Mouse (Mus musculus): ENCODE measurements at regions not wholly inside any gene's neighbourhood (a gene's known extent, or its start where the extent isn't known, plus 50 kb on each side); places are given as distances from the start of the nearest gene placed in this dataset.
A peak's percentile ranks its signal among the peaks of the same experiment; 100 is the strongest.

GRCm38 (mm10) chr4:142953724-142954123 lies 259.1 kb downstream of the Prdm2 start:
- Histone ChIP-seq H3K27ac (no peak overlapping the region), H3K4me3 (replicated peaks) (no peak overlapping the region), H3K4me1 (no peaks in the 10 kb centered on the region), H3K4me2 (no peak overlapping the region), H3K9me3 (replicated peaks) (no peaks in the 10 kb centered on the region), H3K27me3 (no peaks in the 10 kb centered on the region), H3K36me3 (no peaks in the 10 kb centered on the region), H3K9ac (no peak overlapping the region)
- 79% methylated on average over 9 of the region's 9 CpGs for WGBS
- no peak for ATAC-seq (replicated peaks; ENCODE audit: low FRiP score)

GRCm38 (mm10) chr4:142952879-142953278 lies 259.9 kb downstream of the Prdm2 start:
- WGBS, result 69% methylated on average over 1 of the region's 1 CpGs

GRCm38 (mm10) chr4:142947673-142948072 lies 265.1 kb downstream of the Prdm2 start:
- no peak overlapping the region for H3K9ac ChIP-seq
- H3K4me3 ChIP-seq (replicated peaks), result no peak overlapping the region
- H3K9me3 ChIP-seq (replicated peaks), result no peaks in the 10 kb centered on the region
- ATAC-seq (replicated peaks; ENCODE audit: low FRiP score), result no peak
- H3K4me1 ChIP-seq, result no peaks in the 10 kb centered on the region
- no peaks in the 10 kb centered on the region for H3K27me3 ChIP-seq
- H3K27ac ChIP-seq, result no peak overlapping the region
- 80% methylated on average over 6 of the region's 6 CpGs for WGBS
- no peak overlapping the region for H3K4me2 ChIP-seq
- no peaks in the 10 kb centered on the region for H3K36me3 ChIP-seq

More at GRCm38 (mm10) chr4:142952879-142953278, 259.9 kb downstream of the Prdm2 start:
- H3K4me1 ChIP-seq, result no peaks in the 10 kb centered on the region
- no peak overlapping the region for H3K4me2 ChIP-seq
- H3K27me3 ChIP-seq, result no peaks in the 10 kb centered on the region
- ATAC-seq (replicated peaks; ENCODE audit: low FRiP score), result no peak
- H3K9me3 ChIP-seq (replicated peaks), result no peaks in the 10 kb centered on the region
- no peak overlapping the region for H3K4me3 ChIP-seq (replicated peaks)
- H3K36me3 ChIP-seq, result no peaks in the 10 kb centered on the region
- H3K9ac ChIP-seq, result no peak overlapping the region
- no peak overlapping the region for H3K27ac ChIP-seq

GRCm38 (mm10) chr4:142933627-142934026 lies 279.2 kb downstream of the Prdm2 start:
- no peaks in the 10 kb centered on the region for H3K27me3 ChIP-seq
- no peak overlapping the region for H3K4me3 ChIP-seq (replicated peaks)
- H3K27ac ChIP-seq, result no peak overlapping the region
- no peak overlapping the region for H3K4me2 ChIP-seq
- 62% methylated on average over 9 of the region's 9 CpGs for WGBS
- no peak for ATAC-seq (replicated peaks; ENCODE audit: low FRiP score)
- H3K9me3 ChIP-seq (replicated peaks), result no peaks in the 10 kb centered on the region
- H3K9ac ChIP-seq, result no peak overlapping the region
- no peaks in the 10 kb centered on the region for H3K36me3 ChIP-seq
- no peaks in the 10 kb centered on the region for H3K4me1 ChIP-seq

- Histone ChIP-seq H3K4me3 (replicated peaks) (no peak overlapping the region), H3K27me3 (no peaks in the 10 kb centered on the region; the same call in 1 of the 2 replicates), H3K4me1 (no peaks in the 10 kb centered on the region), H3K9me3 (replicated peaks) (no peaks in the 10 kb centered on the region), H3K4me2 (no peak overlapping the region), H3K36me3 (no peaks in the 10 kb centered on the region), H3K9ac (no peak overlapping the region), H3K27ac (no peak overlapping the region)
- WGBS, result 76% methylated on average over 4 of the region's 4 CpGs
- no peak for ATAC-seq (replicated peaks; ENCODE audit: low FRiP score)
Observed at GRCm38 (mm10) chr4:142929245-142929644, 283.6 kb downstream of the Prdm2 start.

GRCm38 (mm10) chr4:142927328-142928108 lies 285.3 kb downstream of the Prdm2 start:
- Histone ChIP-seq H3K4me1 (no peaks in the 10 kb centered on the region), H3K9ac (no peak overlapping the region), H3K27me3 (no peaks in the 10 kb centered on the region; the same call in 1 of the 2 replicates), H3K4me3 (replicated peaks) (no peak overlapping the region), H3K9me3 (replicated peaks) (no peaks in the 10 kb centered on the region; the same call in 1 of the 2 replicates), H3K27ac (no peak overlapping the region), H3K4me2 (no peak overlapping the region), H3K36me3 (no peaks in the 10 kb centered on the region)
- no peak for ATAC-seq (replicated peaks; ENCODE audit: low FRiP score)
- 89% methylated on average over 7 of the region's 7 CpGs for WGBS

GRCm38 (mm10) chr4:142925111-142925510 lies 287.7 kb downstream of the Prdm2 start:
- Histone ChIP-seq H3K36me3 (no peaks in the 10 kb centered on the region), H3K27ac (no peak overlapping the region), H3K27me3 (no peaks in the 10 kb centered on the region; the same call in 1 of the 2 replicates), H3K4me2 (no peak overlapping the region), H3K4me1 (no peaks in the 10 kb centered on the region), H3K9me3 (replicated peaks) (no peaks in the 10 kb centered on the region; the same call in 1 of the 2 replicates), H3K4me3 (replicated peaks) (no peak overlapping the region), H3K9ac (no peak overlapping the region)
- no peak for ATAC-seq (replicated peaks; ENCODE audit: low FRiP score)
- 27% methylated on average over 8 of the region's 8 CpGs for WGBS

- peaks cover 11% of the 10 kb centered on the region for H3K4me1 ChIP-seq
- H3K27me3 ChIP-seq, result peaks cover 38% of the 10 kb centered on the region
- 7% methylated on average over 17 of the region's 17 CpGs for WGBS
- ATAC-seq (replicated peaks; ENCODE audit: low FRiP score), result 0 out of 2 replicates have a peak, but pooled peaks have one; percentile 43
- no peaks in the 10 kb centered on the region for H3K9me3 ChIP-seq (replicated peaks)
- H3K4me3 ChIP-seq (replicated peaks), result peak overlapping the region; percentile 33
- no peak overlapping the region for H3K27ac ChIP-seq
- no peak overlapping the region for H3K9ac ChIP-seq
- H3K4me2 ChIP-seq, result peak overlapping the region; percentile 63
- no peaks in the 10 kb centered on the region for H3K36me3 ChIP-seq
Observed at GRCm38 (mm10) chr4:142909355-142909947, 303.3 kb downstream of the Prdm2 start.

GRCm38 (mm10) chr4:142908782-142909181 lies 304.0 kb downstream of the Prdm2 start:
- Histone ChIP-seq H3K36me3 (no peaks in the 10 kb centered on the region), H3K4me2 (no peak overlapping the region), H3K4me3 (replicated peaks) (no peak overlapping the region), H3K9ac (no peak overlapping the region), H3K27me3 (peaks cover 38% of the 10 kb centered on the region), H3K4me1 (peaks cover 11% of the 10 kb centered on the region), H3K27ac (no peak overlapping the region), H3K9me3 (replicated peaks) (no peaks in the 10 kb centered on the region)
- ATAC-seq (replicated peaks; ENCODE audit: low FRiP score), result no peak
- 35% methylated on average over 6 of the region's 6 CpGs for WGBS

- 63% methylated on average over 9 of the region's 9 CpGs for WGBS
- Histone ChIP-seq H3K36me3 (no peaks in the 10 kb centered on the region), H3K4me2 (no peak overlapping the region), H3K27me3 (peaks cover 15% of the 10 kb centered on the region; the same call in 1 of the 2 replicates), H3K9ac (no peak overlapping the region), H3K4me1 (no peaks in the 10 kb centered on the region), H3K27ac (no peak overlapping the region), H3K4me3 (replicated peaks) (no peak overlapping the region), H3K9me3 (replicated peaks) (no peaks in the 10 kb centered on the region)
- no peak for ATAC-seq (replicated peaks; ENCODE audit: low FRiP score)
Observed at GRCm38 (mm10) chr4:142903356-142904032, 309.3 kb downstream of the Prdm2 start.

- peaks cover 8% of the 10 kb centered on the region; the same call in 1 of the 2 replicates for H3K27me3 ChIP-seq
- no peak overlapping the region for H3K4me3 ChIP-seq (replicated peaks)
- no peak overlapping the region for H3K4me2 ChIP-seq
- 77% methylated on average over 9 of the region's 9 CpGs for WGBS
- no peaks in the 10 kb centered on the region for H3K4me1 ChIP-seq
- no peaks in the 10 kb centered on the region for H3K9me3 ChIP-seq (replicated peaks)
- no peak for ATAC-seq (replicated peaks; ENCODE audit: low FRiP score)
- H3K36me3 ChIP-seq, result no peaks in the 10 kb centered on the region
- no peak overlapping the region for H3K27ac ChIP-seq
- H3K9ac ChIP-seq, result no peak overlapping the region
Observed at GRCm38 (mm10) chr4:142900792-142901191, 312.0 kb downstream of the Prdm2 start.

GRCm38 (mm10) chr4:142898994-142899393 lies 313.8 kb downstream of the Prdm2 start:
- WGBS, result 84% methylated on average over 1 of the region's 1 CpGs
- Histone ChIP-seq H3K9me3 (replicated peaks) (no peaks in the 10 kb centered on the region), H3K36me3 (no peaks in the 10 kb centered on the region), H3K4me3 (replicated peaks) (no peak overlapping the region), H3K27me3 (peaks cover 8% of the 10 kb centered on the region; the same call in 1 of the 2 replicates), H3K27ac (no peak overlapping the region), H3K9ac (no peak overlapping the region), H3K4me1 (no peaks in the 10 kb centered on the region), H3K4me2 (no peak overlapping the region)
- no peak for ATAC-seq (replicated peaks; ENCODE audit: low FRiP score)

Measured in kidney, embryonic 15.5 days (tissue).